Mouse (Mus musculus) MEL (cell line): ENCODE results near the gene E130114P18Rik.

ENCODE experiments used
- CTCF ChIP-seq, 3 experiments: IDR thresholded peaks in 2 of 3; conservative IDR thresholded peaks in 1 of 3; 2 replicates each; pipeline ENCODE4 v1.5.1; 2011 to 2012; ENCODE audit warnings: low read length in 3 of 3, low read depth in 2 of 3, mild to moderate bottlenecking in 2 of 3, improper control_type of control experiment in 1 of 3, inconsistent platforms in 1 of 3, mixed read lengths in 1 of 3, moderate library complexity in 1 of 3; ENCODE audit not compliant: control insufficient read depth in 1 of 3, insufficient read depth in 1 of 3, poor library complexity in 1 of 3, severe bottlenecking in 1 of 3
- E2F4 ChIP-seq: IDR thresholded peaks from 2 replicates; pipeline ENCODE4 v1.6.1; 2011; ENCODE audit warnings: low read depth, low read length, improper control_type of control experiment, borderline replicate concordance
- POLR2A ChIP-seq, 2 experiments: IDR thresholded peaks; 2 replicates each; pipeline ENCODE4 v1.6.1; 2011 to 2012; ENCODE audit warnings: low read length in 2 of 2, mild to moderate bottlenecking in 2 of 2, control low read depth in 1 of 2, improper control_type of control experiment in 1 of 2, low read depth in 1 of 2, moderate library complexity in 1 of 2; ENCODE audit not compliant: control insufficient read depth in 1 of 2, insufficient read depth in 1 of 2, poor library complexity in 1 of 2
- POLR2AphosphoS5 ChIP-seq: IDR thresholded peaks from 2 replicates; pipeline ENCODE4 v1.6.1; 2012; ENCODE audit warnings: low read depth, borderline replicate concordance, mild to moderate bottlenecking, inconsistent platforms, low read length, moderate library complexity, mixed read lengths
- SIN3A ChIP-seq: IDR thresholded peaks from 2 replicates; pipeline ENCODE4 v1.6.1; 2012; ENCODE audit warnings: low read length, improper control_type of control experiment, inconsistent platforms
- TCF12 ChIP-seq: IDR thresholded peaks from 2 replicates; pipeline ENCODE4 v1.6.1; 2014; ENCODE audit warnings: low read depth, mild to moderate bottlenecking, inconsistent platforms, low read length, improper control_type of control experiment, moderate library complexity

DNA sequence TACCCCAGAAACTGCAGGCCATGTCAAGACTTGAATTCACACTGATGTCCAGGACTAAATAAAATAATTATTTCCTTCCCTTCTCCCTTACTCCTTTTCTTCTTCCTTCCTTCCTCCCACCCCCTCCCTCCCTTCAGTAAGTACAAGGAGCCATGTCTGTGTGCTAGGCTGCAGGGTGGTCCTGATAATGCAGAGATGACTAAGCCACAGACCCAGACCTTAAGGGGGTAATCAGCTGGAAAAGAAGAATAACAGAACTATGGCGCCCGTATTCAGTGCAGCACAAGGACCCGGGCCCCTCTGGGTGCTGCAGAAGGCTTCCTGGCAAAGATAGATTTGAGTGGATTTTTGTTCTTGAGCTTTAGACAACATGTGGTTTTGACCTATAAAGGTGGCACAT is 108.1 kb downstream of the E130114P18Rik start:
- TF ChIP-seq E2F4 (no peak), TCF12 (no peak), POLR2AphosphoS5 (no peak), SIN3A (no peak), CTCF (IDR thresholded peaks at IDR 0.05 in 2 of 3, conservative IDR thresholded peaks at IDR 0.05 in 1 of 3; ENCODE audit: control insufficient read depth in 1 of 3, insufficient read depth in 1 of 3, low read depth in 2 of 3, low read length in 3 of 3, poor library complexity in 1 of 3, severe bottlenecking in 1 of 3) (no peak), POLR2A (IDR thresholded peaks at IDR 0.05; ENCODE audit: control insufficient read depth in 1 of 2, insufficient read depth in 1 of 2, low read depth in 1 of 2, low read length in 2 of 2, poor library complexity in 1 of 2) (no peak)
